Mouse (Mus musculus): Measurements from ENCODE around the gene Mgat4b. TPM values are rescaled to one million over a fixed set of nuclear protein-coding genes. Genes with fewer than 3 reads are reported as not detected.
A peak's percentile ranks its signal among the peaks of the same experiment; 100 is the strongest.

Gene Mgat4b
- polyA plus RNA-seq, 1 experiment: not detected

GRCm38 (mm10) chr11:50269163-50269562 is 58.5 kb downstream of the Mgat4b start:
- no peak for TF ChIP-seq CTCF (IDR thresholded peaks at IDR 0.05; ENCODE audit: insufficient read depth, low read depth, low read length)
- TF ChIP-seq POLR2A (IDR thresholded peaks at IDR 0.05; ENCODE audit: insufficient read depth, low read depth, low read length): no peak
- no peak overlapping the region for H3K27ac ChIP-seq (ENCODE audit: insufficient read depth, low read depth, low read length)
- WGBS: 61% methylated on average over 2 of the region's 2 CpGs
- H3K4me1 ChIP-seq (ENCODE audit: control insufficient read depth, insufficient read depth, low read length): peaks cover 13% of the 10 kb centered on the region
- H3K4me3 ChIP-seq (ENCODE audit: insufficient read depth, low read depth, low read length): no peak overlapping the region

GRCm38 (mm10) chr11:50269885-50270284 is 59.2 kb downstream of the Mgat4b start:
- Histone ChIP-seq H3K4me3 (ENCODE audit: insufficient read depth, low read depth, low read length) (no peak overlapping the region), H3K4me1 (ENCODE audit: control insufficient read depth, insufficient read depth, low read length) (peaks cover 14% of the 10 kb centered on the region), H3K27ac (ENCODE audit: insufficient read depth, low read depth, low read length) (no peak overlapping the region)
- no peak for TF ChIP-seq CTCF (IDR thresholded peaks at IDR 0.05; ENCODE audit: insufficient read depth, low read depth, low read length)
- TF ChIP-seq POLR2A (IDR thresholded peaks at IDR 0.05; ENCODE audit: insufficient read depth, low read depth, low read length): no peak
- WGBS: 96% methylated on average over 1 of the region's 1 CpGs

- no peak overlapping the region for H3K4me3 ChIP-seq (ENCODE audit: insufficient read depth, low read depth, low read length)
- WGBS: 44% methylated on average over 2 of the region's 2 CpGs
- H3K4me1 ChIP-seq (ENCODE audit: control insufficient read depth, insufficient read depth, low read length): peaks cover 18% of the 10 kb centered on the region
- no peak overlapping the region for H3K27ac ChIP-seq (ENCODE audit: insufficient read depth, low read depth, low read length)
- TF ChIP-seq POLR2A (IDR thresholded peaks at IDR 0.05; ENCODE audit: insufficient read depth, low read depth, low read length) (no peak), CTCF (IDR thresholded peaks at IDR 0.05; ENCODE audit: insufficient read depth, low read depth, low read length) (no peak)
Observed at GRCm38 (mm10) chr11:50272819-50273218, 62.1 kb downstream of the Mgat4b start.

- Histone ChIP-seq H3K27ac (ENCODE audit: insufficient read depth, low read depth, low read length) (0 out of 2 replicates have a peak overlapping the region, but pooled peaks have one; percentile 12), H3K4me1 (ENCODE audit: control insufficient read depth, insufficient read depth, low read length) (peaks cover 18% of the 10 kb centered on the region), H3K4me3 (ENCODE audit: insufficient read depth, low read depth, low read length) (no peak overlapping the region)
- WGBS: 91% methylated on average over 2 of the region's 2 CpGs
- no peak for TF ChIP-seq POLR2A (IDR thresholded peaks at IDR 0.05; ENCODE audit: insufficient read depth, low read depth, low read length)
- TF ChIP-seq CTCF (IDR thresholded peaks at IDR 0.05; ENCODE audit: insufficient read depth, low read depth, low read length): no peak
Observed at GRCm38 (mm10) chr11:50275077-50275476, 64.4 kb downstream of the Mgat4b start.

GRCm38 (mm10) chr11:50275568-50276151 is 65.0 kb downstream of the Mgat4b start:
- WGBS: 41% methylated on average over 5 of the region's 5 CpGs
- peaks cover 20% of the 10 kb centered on the region for H3K4me1 ChIP-seq (ENCODE audit: control insufficient read depth, insufficient read depth, low read length)
- no peak overlapping the region for H3K27ac ChIP-seq (ENCODE audit: insufficient read depth, low read depth, low read length)
- TF ChIP-seq CTCF (IDR thresholded peaks at IDR 0.05; ENCODE audit: insufficient read depth, low read depth, low read length) (no peak), POLR2A (IDR thresholded peaks at IDR 0.05; ENCODE audit: insufficient read depth, low read depth, low read length) (no peak)
- no peak overlapping the region for H3K4me3 ChIP-seq (ENCODE audit: insufficient read depth, low read depth, low read length)

GRCm38 (mm10) chr11:50277025-50277424 is 66.3 kb downstream of the Mgat4b start:
- TF ChIP-seq POLR2A (IDR thresholded peaks at IDR 0.05; ENCODE audit: insufficient read depth, low read depth, low read length) (no peak), CTCF (IDR thresholded peaks at IDR 0.05; ENCODE audit: insufficient read depth, low read depth, low read length) (no peak)
- Histone ChIP-seq H3K27ac (ENCODE audit: insufficient read depth, low read depth, low read length) (no peak overlapping the region), H3K4me3 (ENCODE audit: insufficient read depth, low read depth, low read length) (no peak overlapping the region), H3K4me1 (ENCODE audit: control insufficient read depth, insufficient read depth, low read length) (peaks cover 12% of the 10 kb centered on the region)

GRCm38 (mm10) chr11:50277706-50278105 is 67.0 kb downstream of the Mgat4b start:
- TF ChIP-seq POLR2A (IDR thresholded peaks at IDR 0.05; ENCODE audit: insufficient read depth, low read depth, low read length) (no peak), CTCF (IDR thresholded peaks at IDR 0.05; ENCODE audit: insufficient read depth, low read depth, low read length) (no peak)
- H3K27ac ChIP-seq (ENCODE audit: insufficient read depth, low read depth, low read length): no peak overlapping the region
- H3K4me1 ChIP-seq (ENCODE audit: control insufficient read depth, insufficient read depth, low read length): peaks cover 10% of the 10 kb centered on the region
- no peak overlapping the region for H3K4me3 ChIP-seq (ENCODE audit: insufficient read depth, low read depth, low read length)
- WGBS: 87% methylated on average over 6 of the region's 6 CpGs

GRCm38 (mm10) chr11:50279005-50279404 is 68.3 kb downstream of the Mgat4b start:
- H3K4me3 ChIP-seq (ENCODE audit: insufficient read depth, low read depth, low read length): no peak overlapping the region
- 81% methylated on average over 4 of the region's 4 CpGs for WGBS
- H3K27ac ChIP-seq (ENCODE audit: insufficient read depth, low read depth, low read length): no peak overlapping the region
- peaks cover 9% of the 10 kb centered on the region for H3K4me1 ChIP-seq (ENCODE audit: control insufficient read depth, insufficient read depth, low read length)
- TF ChIP-seq CTCF (IDR thresholded peaks at IDR 0.05; ENCODE audit: insufficient read depth, low read depth, low read length) (no peak), POLR2A (IDR thresholded peaks at IDR 0.05; ENCODE audit: insufficient read depth, low read depth, low read length) (no peak)

- Histone ChIP-seq H3K4me3 (ENCODE audit: insufficient read depth, low read depth, low read length) (no peak overlapping the region), H3K27ac (ENCODE audit: insufficient read depth, low read depth, low read length) (no peak overlapping the region), H3K4me1 (ENCODE audit: control insufficient read depth, insufficient read depth, low read length) (peaks cover 6% of the 10 kb centered on the region)
- TF ChIP-seq CTCF (IDR thresholded peaks at IDR 0.05; ENCODE audit: insufficient read depth, low read depth, low read length) (no peak), POLR2A (IDR thresholded peaks at IDR 0.05; ENCODE audit: insufficient read depth, low read depth, low read length) (no peak)
- 45% methylated on average over 1 of the region's 1 CpGs for WGBS
Observed at GRCm38 (mm10) chr11:50280053-50280452, 69.4 kb downstream of the Mgat4b start.

Other genes with a start within 250 kb of the Mgat4b start
- gene Rnf130, start 185.5 kb upstream of the Mgat4b start, polyA plus RNA-seq (2012; ENCODE audit: insufficient read depth, insufficient read length, low replicate concordance, missing spikeins): not detected in 2 replicates
- 540 TPM in 1 of 2 replicates, not detected in the other for gene Tbc1d9b, start 79.5 kb upstream of the Mgat4b start, polyA plus RNA-seq (2012; ENCODE audit: insufficient read depth, insufficient read length, low replicate concordance, missing spikeins)
- gene Mrnip, start 36.4 kb upstream of the Mgat4b start, polyA plus RNA-seq (2012; ENCODE audit: insufficient read depth, insufficient read length, low replicate concordance, missing spikeins): not detected in 2 replicates
- gene Sqstm1, start 63 bp upstream of the Mgat4b start, polyA plus RNA-seq (2012; ENCODE audit: insufficient read depth, insufficient read length, low replicate concordance, missing spikeins): 578 TPM in 1 of 2 replicates, not detected in the other
- not detected in 2 replicates for gene Ltc4s, start 27.7 kb downstream of the Mgat4b start, polyA plus RNA-seq (2012; ENCODE audit: insufficient read depth, insufficient read length, low replicate concordance, missing spikeins)
- gene Maml1, start 81.4 kb downstream of the Mgat4b start, polyA plus RNA-seq (2012; ENCODE audit: insufficient read depth, insufficient read length, low replicate concordance, missing spikeins): not detected in 2 replicates
- 193 and 359 TPM in 2 replicates for gene Canx, start 114.8 kb downstream of the Mgat4b start, polyA plus RNA-seq (2012; ENCODE audit: insufficient read depth, insufficient read length, low replicate concordance, missing spikeins)
- gene Cby3, start 143.6 kb downstream of the Mgat4b start, polyA plus RNA-seq (2012; ENCODE audit: insufficient read depth, insufficient read length, low replicate concordance, missing spikeins): not detected in 2 replicates
- 611 and 1,562 TPM in 2 replicates for gene Hnrnph1, start 166.1 kb downstream of the Mgat4b start, polyA plus RNA-seq (2012; ENCODE audit: insufficient read depth, insufficient read length, low replicate concordance, missing spikeins)
- not detected in 2 replicates for gene Rufy1, start 220.2 kb downstream of the Mgat4b start, polyA plus RNA-seq (2012; ENCODE audit: insufficient read depth, insufficient read length, low replicate concordance, missing spikeins)

All from olfactory bulb, adult 2 months (tissue).